Mouse (Mus musculus) lung, postnatal 36 days (tissue): Measurements from ENCODE around the gene Erc2.
A peak's percentile ranks its signal among the peaks of the same experiment; 100 is the strongest.

Source experiments
- DNase-seq: peaks from one replicate; pipeline ENCODE4 v3.0.0; 2022; ENCODE audit warnings: mixed read lengths

Erc2 gene

DNA sequence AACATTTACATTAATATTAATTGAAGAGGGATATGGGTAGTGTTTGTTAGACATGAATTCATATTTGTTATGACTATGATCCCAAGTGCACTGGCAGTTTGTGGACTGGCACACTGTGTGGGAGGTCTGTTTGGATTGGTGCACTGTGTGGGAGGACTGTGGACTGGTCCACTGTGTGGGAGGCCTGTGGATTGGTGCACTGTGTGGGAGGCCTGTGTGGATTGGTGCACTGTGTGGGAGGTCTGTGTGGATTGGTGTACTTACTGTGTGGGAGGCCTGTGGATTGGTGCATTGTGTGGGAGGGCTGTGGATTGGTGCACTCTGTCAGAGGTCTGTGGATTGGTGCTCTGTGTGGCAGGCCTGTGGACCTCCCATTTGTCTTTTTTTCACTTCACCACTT is 331.6 kb downstream of the Erc2 start:
- no peak for DNase-seq

DNA sequence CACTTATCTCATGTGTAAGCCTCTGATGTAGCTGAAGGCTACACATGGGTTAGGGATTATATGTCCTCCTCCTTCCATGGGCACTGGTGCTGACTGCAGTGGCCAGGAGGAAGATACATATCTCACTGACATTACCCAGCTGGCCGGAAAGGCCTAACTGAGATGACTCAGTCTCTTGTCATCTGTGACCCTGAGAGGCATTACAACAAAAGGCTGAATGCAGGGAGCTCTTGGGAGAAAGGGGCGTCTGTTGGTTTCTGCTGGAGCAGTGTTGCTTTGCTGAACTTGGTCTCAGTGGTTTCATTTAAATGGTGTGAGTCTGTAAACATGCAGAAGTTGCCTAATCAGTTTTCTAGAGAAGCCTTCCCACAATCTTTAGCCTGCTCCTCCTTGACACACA is 334.6 kb downstream of the Erc2 start:
- peak; percentile 2 for DNase-seq

DNA sequence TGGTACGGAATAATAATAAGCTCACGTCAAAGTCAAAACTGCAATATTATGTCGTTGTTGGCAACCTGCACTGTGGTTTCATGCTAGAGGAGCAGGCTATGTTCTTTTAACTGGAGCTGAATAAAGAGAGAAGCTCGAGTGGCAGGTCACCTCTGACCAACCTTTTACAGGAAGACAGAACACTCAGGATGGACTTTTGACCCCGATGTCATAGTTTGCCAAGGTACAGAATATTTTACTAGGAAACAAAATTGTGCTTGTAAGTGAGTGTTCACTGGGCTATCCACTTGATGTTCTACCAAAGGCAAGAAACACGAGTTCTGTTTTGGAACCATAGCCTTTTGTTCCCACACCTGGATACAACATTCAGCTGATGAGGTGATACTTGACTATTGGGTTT is 351.5 kb downstream of the Erc2 start:
- no peak for DNase-seq

DNA sequence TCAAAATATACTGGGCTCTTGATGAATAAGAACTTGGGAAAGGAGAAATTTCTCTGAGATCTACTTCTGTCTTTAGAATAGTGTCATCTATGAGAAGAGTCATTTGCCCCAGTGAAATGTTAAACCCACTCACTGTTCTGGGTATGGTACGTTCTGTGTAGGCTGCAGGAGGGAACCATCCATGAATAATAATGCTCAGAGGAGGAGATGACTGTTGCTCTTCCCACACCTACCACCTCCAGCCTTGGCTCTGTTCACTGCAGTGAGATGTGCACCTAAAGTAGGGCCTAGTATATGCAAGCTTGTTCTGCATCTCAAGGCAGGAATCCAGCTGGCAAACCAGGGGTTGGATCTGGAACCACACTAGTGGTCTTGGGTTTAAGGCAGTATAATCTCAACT is 353.4 kb downstream of the Erc2 start:
- no peak for DNase-seq

DNA sequence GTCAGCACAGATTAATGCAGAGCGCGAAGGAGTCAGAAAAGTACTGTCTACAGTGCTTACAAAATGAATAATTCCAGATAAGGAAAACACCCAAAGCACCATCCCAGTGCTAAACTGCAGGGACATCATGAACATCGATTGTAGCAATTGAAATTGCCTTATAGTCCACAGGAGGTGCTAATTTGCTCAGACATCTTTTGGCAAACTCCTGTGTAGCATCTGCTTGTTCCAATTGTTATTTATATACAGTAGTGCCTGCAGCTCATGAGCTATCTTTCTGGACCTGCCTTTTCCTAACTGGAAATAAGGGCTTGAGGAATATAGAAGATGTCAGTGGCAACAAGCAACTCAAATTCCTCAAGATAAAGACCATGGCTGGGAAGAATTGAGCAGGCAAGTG is 362.5 kb downstream of the Erc2 start:
- DNase-seq: no peak

DNA sequence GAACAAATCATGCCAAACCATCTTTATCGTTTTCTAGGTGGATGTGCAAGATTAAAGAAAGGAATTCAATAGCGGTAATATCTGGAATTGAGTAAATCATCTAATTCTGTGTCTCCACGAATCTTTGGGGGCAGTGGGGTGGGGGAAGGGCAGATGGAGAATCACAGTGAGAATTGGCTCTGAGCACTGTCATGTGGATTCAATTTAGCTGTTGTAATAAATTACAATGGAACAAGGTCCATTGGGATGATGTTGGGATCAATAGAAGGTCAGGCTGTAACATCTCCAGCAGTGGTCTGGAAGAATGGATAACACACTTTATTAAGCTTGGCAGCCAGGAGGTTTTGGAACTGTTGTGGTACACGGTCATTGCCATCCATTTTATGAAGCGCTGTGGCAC is 363.0 kb downstream of the Erc2 start:
- DNase-seq: no peak

DNA sequence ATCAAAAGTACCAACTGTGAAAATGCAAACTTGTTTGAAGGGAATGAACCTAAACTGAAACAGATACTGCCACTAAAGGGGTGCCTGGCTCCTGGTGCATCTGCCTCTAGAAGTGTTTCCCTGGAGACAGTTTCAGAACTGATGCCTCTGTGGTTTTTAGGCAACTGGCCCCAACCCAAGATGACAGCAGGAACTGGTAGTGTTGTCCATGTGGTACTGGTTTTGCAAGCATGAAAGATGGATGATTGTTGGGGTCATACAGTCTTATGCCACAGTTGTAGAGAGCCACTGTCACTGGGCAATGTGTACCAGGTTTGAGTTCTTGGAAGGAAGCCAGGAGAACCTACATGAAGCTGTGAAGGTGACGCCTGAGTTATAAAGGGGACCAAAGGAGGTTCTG is 365.2 kb downstream of the Erc2 start:
- no peak for DNase-seq

DNA sequence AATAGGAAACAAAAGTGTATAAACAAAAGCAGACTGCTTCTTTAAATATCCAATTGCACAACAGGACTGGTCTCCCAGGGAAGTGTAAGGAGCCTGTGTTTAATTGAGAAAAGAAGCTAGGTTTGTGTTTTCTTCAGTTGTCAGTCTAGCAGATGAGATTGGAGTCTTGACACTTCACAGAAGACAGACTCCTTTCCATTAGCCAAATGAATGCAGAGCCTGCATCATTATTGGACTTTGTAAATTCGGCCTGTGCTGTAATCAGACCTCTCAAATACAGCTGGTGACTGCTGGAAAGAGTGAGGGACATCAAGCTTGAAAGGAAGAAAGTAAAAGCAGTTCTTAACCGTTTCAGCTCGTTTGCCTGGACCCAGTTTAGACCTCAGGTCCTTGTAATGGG is 376.3 kb downstream of the Erc2 start:
- DNase-seq: no peak

DNA sequence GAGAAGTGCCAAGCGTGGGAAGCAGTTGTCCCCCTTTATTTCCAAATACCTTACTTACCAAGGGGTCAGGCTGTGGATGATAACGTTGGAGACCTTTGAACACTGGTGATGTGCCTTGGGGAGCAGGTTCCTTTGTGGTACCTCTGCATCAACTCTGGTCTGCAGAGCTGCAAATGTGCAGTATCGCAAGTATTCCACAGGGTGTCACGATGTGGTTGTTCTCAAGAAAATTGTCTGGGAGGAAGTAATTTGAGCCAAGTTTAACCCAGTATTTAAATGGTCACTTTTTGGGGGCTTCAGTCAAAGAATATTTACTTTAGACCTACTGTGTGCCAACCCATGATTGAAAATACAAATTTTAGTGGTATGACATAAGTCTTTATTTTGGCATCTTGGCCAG is 381.8 kb downstream of the Erc2 start:
- peak; percentile 3 for DNase-seq

DNA sequence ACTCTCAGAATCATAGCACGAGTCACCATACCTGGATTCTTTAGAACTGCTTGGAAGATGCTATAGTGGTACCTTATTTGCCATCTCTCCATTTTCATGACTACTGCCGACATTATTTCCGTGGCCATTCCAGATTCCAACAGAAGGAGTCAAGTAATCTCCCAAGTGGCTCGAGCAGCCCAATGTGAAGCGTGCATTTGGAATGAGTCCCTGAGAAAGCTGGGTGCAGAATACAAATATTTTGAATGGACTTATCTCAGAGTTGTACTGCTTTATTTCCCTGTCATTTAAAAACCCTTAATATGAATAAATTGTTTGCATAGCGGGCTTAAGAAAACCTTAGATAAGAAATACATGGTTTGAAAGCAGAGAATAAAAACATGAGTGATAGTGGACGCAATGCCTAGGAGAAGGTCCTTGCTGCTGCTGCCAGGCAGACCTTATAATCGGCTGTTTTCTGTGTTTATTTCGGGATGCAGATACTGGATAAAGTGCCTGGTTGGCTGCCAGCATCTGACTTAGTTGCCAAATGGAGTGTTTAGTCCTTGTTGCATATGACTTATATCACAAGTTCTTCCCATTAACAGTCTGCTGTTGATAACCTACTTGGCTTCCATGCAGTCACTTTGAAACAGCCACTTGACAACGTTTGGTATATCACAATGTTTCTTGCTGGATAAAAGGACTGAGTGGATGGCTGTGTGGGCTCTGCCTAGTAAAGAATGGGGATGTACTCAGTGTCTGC is 388.5 kb downstream of the Erc2 start:
- DNase-seq: no peak

DNA sequence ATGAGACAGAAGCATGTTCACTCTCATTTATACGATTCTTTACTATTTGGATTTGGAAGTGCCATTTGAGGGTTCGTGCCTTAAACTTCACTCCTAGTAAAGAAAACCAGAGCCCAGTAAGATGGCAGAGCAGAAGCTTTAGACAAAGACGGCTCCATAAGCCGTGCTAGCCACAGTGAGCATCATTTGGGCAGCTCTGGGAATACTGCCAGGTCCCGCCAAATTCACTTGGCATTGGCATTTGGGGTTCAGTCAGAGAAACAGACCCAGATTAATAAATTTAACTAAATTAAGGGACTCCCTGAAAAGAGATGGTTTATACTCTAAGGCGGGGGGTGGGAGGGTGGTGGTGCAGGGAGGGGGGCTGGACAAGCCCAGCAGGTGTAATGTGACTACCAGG is 401.0 kb downstream of the Erc2 start:
- no peak for DNase-seq

DNA sequence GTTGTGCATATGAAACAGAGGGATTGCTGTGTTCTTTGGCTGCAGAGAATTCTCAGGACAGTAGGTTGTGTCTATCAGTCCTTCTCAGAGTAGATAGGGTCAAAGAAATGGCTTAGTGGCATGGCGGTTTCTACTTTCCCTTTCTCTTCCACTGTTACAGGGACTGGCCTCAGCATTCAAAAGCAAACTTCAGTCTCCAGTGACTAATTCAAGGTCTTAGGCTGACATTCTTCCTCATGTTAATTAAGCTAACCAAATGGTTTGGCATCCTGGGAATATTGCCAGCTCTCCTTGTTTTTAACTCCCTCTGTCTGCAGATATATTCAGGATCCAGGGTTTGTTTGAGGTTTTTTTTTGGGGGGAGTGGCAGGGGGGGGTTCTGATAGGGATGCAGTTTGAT is 408.6 kb downstream of the Erc2 start:
- DNase-seq: no peak

DNA sequence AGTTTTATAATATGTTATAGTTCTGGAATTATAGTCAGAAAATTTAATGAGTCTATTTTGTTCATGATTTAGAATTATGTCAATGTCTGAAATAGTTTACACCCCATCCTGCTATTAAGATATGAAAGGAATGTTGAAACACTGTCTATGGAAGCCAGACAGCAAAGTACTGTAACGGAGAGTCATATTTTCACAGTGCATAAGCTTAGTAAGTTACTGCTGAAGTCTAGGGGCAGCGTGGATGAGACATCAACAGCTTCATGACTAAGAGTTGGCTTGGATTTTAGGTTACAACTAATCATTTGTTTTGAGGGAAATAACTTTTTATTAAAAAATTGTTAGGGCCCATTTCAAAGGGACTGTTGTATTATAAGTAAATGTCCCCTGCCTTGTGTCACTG is 412.8 kb downstream of the Erc2 start:
- no peak for DNase-seq

DNA sequence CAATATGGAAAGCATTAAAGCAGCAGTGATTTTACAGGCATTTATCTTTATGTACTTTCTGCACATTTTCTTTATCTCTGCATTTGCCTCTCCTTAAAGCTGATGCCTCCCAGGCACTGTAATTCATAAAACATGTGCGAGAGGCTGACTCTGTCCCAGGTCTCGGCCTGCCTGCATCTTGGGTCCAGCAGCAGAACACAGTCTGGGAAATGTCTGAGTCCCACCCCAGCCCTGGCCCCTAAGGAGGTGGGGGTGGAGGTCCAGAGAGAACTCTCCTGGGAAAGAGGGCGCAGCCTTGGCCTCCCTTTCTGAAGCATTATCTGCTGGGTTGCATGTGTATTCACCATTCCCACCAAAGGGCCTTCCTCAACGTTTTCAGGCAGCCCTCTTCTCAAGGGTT is 420.9 kb downstream of the Erc2 start:
- no peak for DNase-seq

DNA sequence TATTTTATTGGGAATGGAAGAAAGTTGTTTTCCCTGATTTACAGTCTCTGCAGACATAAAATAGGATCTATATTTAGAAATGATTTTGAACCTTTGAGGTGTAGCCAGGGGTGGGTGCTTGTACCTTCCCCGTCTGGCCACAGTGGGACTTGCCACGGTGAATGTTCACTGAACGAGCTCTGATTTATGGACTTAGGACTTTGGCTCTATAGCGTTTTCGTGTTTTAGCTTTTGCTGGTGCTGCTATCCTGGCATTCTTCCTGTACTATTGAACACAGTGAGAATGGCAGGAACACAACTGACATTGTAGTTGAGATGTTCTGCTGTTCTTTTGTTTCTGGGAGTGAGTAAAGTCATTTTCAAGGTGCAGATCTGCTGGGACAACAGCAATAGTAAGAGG is 429.4 kb downstream of the Erc2 start:
- DNase-seq: no peak

DNA sequence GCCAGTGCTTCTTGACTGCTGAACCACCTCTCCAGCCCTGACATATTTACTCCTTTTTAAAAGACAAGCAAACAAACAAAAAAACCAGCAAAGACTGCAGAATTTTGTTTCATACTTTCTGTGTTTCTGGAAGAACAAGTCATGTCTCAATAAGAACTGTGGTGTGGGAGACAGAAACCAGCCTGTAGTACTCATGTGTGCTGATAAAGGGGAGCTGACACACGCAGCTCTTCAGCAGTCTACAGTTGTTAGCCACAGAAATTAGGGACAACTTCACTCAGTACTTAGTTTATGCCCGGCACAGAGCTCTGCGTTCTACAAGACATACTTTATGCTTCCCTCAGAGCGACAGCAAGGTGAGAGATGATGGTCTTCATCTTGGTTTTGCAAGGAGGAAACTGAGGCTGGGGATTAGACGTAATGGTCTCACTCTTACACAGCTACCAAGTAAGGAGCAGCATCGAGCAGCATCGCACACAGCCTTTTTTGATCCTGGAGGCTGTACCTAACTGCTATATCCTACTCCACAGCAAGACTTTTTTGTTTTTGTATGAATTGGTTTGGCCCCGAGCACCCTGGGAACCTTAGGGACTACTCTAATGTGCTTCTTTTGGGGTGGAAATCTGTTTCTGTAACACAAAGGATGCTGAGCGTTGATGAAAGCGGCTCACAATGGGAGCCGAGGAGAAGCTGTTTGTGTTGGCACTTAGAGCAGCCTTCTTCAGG is 435.1 kb downstream of the Erc2 start:
- DNase-seq: peak; percentile 71

DNA sequence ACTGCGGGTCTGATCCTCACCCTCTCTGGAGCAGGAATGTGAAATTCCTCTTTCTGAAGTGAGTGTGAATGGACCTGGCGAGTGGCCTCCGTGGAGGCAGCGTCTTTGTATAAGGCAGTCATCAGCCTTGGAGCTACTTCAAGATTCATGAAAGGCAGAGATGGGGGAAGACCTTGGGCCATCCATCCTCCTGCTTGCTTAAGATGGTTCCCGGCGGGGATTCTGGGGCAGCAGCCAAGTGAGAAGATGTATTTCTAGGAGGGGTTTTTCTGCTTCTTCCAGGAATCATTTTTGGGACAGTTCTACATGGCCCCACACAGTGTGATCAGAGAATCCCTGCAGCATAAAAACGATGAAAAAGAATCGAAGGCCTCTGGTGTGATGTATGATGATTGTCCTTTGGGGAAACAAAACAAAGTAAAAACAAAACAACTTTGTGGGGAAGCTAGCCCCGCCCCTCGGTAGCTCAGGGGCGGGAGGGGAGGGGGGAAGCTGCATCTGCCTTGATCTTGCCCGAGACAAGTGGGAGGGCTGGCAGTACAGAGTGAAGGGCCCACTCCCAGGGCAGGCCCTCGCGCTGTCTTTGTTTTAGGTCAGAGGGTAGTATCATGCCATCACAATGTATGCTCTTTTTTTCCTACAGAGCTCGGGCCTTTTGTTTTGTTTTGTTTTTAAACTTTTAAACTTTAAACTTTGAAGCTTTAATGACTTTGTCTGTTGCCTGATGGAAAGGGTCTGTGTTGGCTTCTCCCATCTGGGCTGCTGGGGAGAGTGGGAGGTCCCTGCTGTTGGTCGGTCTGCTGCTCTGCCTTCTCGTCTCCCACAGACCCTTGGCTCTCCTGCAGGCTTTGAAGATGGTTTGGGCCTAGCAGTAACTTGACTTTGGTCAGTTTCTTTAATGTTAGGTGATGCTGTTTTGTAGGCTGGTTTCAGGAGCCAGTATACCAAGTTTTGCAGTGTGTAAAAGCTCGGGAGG is 435.9 kb downstream of the Erc2 start:
- peak; percentile 38 for DNase-seq

DNA sequence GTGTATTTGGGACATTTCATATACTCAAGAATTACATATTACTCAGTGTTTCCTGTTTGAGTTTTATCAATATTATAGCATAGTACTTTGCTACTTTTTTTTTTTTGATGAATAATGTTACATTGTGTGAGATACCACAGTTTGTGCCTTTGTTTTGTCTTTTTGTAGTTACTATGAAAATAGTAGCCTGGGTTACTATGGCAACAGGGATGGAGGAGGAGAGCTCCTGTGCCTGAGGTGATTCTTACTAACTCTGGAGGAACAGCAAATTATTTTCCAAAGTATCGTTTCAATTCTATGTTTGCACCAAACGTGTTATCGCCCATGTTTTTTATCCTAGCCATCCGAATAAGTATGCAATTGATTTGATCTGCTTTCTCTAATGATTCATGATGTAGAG is 438.7 kb downstream of the Erc2 start:
- DNase-seq: no peak

DNA sequence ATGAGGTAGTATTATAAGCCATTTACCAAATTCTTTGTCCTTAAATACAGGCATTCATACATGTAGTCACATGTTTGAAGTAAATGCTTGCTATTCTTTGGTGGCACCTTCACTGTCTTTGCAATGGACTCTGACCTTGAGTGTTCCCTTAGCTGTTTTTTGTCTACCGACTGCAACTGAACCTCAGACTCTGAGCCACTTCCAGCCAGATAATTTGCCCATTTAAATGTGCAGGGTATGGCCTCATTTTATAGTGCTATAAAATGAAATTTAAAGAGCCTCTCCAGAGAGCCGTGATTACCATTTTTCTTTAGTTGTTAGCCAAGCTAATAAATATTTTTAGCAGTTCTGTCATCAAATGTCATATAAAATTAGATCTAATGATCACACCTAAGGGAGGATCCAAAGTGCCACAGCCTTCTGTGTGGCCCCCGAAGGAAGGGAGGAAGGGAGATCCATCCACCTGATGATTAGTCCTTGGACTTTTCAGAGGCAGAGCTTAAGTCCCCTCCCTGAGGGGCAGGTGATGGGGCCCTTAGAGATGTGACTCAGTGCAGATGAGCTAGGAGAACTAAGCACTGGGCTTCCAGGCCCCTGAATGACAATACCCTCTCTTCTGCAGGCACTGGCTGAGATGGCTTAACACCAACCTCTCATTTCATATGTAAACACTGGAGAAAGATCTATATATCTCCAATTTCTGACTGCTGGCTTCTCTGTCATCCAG is 439.6 kb downstream of the Erc2 start:
- no peak for DNase-seq

DNA sequence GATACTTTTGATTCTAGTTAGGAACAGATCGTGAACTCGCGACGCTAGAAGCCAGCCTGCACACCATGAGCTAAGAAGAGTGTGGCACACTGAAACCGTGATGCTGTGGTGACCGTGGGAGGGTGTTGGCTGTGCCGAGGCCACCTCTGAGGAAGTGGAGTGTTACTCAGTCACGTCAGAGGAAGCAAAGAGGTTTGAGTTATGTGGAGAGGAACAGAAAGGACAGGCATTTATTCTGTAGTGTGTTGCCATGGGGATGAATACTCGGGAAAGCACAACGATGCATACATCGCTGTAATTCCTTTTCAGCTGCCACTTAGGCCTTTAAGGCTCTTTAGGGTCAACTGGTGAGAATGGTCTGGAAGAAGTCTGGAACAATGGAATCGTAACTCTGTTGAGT is 445.8 kb downstream of the Erc2 start:
- DNase-seq: no peak

DNA sequence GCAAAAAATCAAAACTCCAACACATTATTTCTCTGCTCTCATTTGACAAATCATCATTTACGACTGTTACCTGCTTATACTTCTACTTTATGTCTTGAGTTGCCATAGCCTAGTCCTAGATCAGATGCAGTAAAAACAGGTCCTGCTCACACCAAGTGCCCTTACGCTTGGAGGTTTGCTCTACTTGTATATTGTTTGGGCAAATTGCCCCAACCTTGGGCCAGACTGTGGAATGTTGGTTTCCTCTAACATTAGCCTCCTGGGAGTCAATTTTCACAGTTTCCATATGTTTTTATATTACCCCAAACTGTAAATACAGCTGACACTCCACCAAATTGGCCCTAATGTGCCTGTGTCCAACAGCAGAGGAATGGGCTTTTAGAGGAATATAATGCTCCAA is 447.6 kb downstream of the Erc2 start:
- no peak for DNase-seq

DNA sequence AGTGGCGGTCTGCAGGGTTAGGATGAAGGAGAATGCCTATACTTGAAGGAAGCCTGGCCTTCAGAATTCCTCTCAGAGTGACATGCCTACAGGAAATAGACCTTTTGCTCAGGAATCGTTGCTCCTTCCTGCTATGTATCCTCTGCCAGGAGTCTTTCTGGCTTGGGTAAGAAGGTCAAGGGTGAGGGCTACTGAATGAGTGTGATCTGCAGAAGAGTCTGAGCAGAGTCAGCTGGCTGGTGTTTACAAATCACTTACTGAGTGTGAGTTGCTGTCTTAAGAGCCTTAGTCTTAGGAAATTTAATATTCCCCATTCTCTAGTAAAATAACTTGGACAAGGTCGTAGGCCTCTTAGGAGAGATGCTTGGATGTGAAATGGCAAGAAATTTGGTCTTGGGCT is 450.3 kb downstream of the Erc2 start:
- peak; percentile 54 for DNase-seq
